Mouse (Mus musculus) small intestine, adult 2 months (tissue): ENCODE results near the gene Mxd3. TPM values are rescaled to one million over a fixed set of nuclear protein-coding genes. Genes with fewer than 3 reads are reported as not detected.

Experiments used
- H3K27ac ChIP-seq: fragments of 200-500 bp; 2 replicates; pipeline ENCODE4 v1.5.1; 2012; ENCODE audit warnings: low read depth, low read length, control low read depth, inconsistent platforms; ENCODE audit not compliant: insufficient read depth
- H3K27me3 ChIP-seq: fragments of 200-500 bp; 2 replicates; pipeline ENCODE4 v1.6.1; 2012; ENCODE audit warnings: mild to moderate bottlenecking, moderate library complexity, low read length, inconsistent platforms; ENCODE audit not compliant: control insufficient read depth, insufficient read depth
- H3K36me3 ChIP-seq: fragments of 200-500 bp; 2 replicates; pipeline ENCODE4 v1.6.1; 2012; ENCODE audit warnings: mild to moderate bottlenecking, low read length, control low read depth, inconsistent platforms; ENCODE audit not compliant: control insufficient read depth, insufficient read depth
- H3K4me1 ChIP-seq: fragments of 200-500 bp; 2 replicates; pipeline ENCODE4 v1.6.1; 2012; ENCODE audit warnings: low read length, inconsistent platforms, mixed read lengths; ENCODE audit not compliant: control insufficient read depth, insufficient read depth, insufficient read length
- H3K4me3 ChIP-seq: fragments of 200-500 bp; 2 replicates; pipeline ENCODE4 v1.5.1; 2012; ENCODE audit warnings: low read depth, mild to moderate bottlenecking, control low read depth, inconsistent platforms, low read length, moderate library complexity
- CTCF ChIP-seq: fragments of 200-500 bp; IDR thresholded peaks from 2 replicates; pipeline ENCODE4 v1.5.1; 2012; ENCODE audit warnings: low read depth, mild to moderate bottlenecking, control low read depth, inconsistent platforms, low read length, moderate library complexity, mixed read lengths; ENCODE audit not compliant: insufficient replicate concordance, insufficient read length; ENCODE audit errors: extremely low read depth
- POLR2A ChIP-seq: fragments of 200-500 bp; IDR thresholded peaks from 2 replicates; pipeline ENCODE4 v1.6.1; 2012; ENCODE audit warnings: low read depth, mild to moderate bottlenecking, control low read depth, inconsistent platforms, low read length, moderate library complexity
- WGBS: fragments of 180-500 bp; shearing (Covaris S2); methylation state at CpG from one replicate; pipeline ENCODE4 v1.1.7; 2018; 5-methylcytosine and 5-hydroxymethylcytosine counted together
- polyA plus RNA-seq: library from polyadenylated mRNA; depleted of rRNA; stranded (reverse); fragments of >200 nt; gene quantifications from 2 replicates; pipeline ENCODE4 v1.2.3, GENCODE M21; 2012

The Mxd3 gene
- polyA plus RNA-seq, 1 experiment = 8.5 TPM

DNA sequence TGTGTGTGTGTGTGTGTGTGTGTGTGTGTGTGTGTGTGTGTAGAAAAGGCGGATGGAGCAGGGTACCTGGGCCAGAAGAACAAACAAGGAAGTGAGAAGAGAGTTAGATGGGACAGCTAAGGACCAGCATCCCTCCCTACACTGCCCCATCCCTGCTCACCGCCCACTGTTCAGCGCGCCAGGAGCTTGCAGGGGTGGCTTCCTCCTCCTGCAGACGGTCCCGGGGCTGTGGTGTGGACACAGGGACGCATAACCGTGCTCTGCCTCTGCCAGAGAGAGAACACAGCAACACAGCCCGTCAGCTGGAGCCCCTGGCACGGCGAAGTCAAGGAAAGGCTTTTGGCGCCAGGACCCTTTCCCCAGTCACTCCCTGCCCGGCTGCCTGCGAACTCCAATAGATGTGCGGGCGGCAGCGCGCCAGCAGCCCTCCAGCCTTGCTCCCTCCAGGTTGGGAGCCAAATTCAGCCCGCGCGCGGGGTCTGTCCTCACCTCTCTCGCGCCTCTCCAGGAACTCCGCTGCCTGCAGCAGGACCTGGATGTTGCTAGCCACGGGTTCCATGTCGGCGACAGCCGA, 427 bp downstream of the Mxd3 start:
- no peak overlapping the region for H3K27ac ChIP-seq
- TF ChIP-seq POLR2A = no peak
- no peak for TF ChIP-seq CTCF

DNA sequence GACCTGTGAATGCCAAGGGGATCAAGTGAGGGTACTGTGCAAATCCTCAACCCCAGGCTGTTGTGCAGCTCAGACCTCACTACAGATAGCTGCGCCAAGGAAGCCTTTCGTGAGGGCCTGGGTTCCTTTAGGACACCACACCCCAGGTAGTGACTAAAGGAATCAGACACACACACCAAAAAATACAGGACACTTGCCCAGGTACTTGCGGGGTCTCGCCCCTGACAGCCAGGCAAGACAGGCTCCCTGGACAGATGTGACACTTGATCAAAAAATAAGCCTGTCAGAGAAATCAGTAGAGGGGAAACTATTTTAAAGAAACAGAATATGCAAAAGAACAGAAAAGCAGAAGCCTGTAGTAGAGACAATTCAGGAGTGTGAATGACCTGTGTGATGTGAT, 982 bp downstream of the Mxd3 start:
- peaks cover 22% of the 10 kb centered on the region for H3K36me3 ChIP-seq
- H3K27ac ChIP-seq = no peak overlapping the region
- H3K27me3 ChIP-seq = no peaks in the 10 kb centered on the region
- TF ChIP-seq CTCF (no peak), POLR2A (no peak)
- H3K4me3 ChIP-seq = no peak overlapping the region
- H3K4me1 ChIP-seq = peaks cover 13% of the 10 kb centered on the region
- WGBS = 88% methylated on average over 4 of the region's 4 CpGs

More for the DNA sequence above, 427 bp downstream of the Mxd3 start:
- no peaks in the 10 kb centered on the region for H3K27me3 ChIP-seq
- peaks cover 16% of the 10 kb centered on the region for H3K36me3 ChIP-seq
- 1% methylated on average over 29 of the region's 29 CpGs for WGBS
- H3K4me3 ChIP-seq = peak overlapping the region; percentile 95
- H3K4me1 ChIP-seq = peaks cover 10% of the 10 kb centered on the region

DNA sequence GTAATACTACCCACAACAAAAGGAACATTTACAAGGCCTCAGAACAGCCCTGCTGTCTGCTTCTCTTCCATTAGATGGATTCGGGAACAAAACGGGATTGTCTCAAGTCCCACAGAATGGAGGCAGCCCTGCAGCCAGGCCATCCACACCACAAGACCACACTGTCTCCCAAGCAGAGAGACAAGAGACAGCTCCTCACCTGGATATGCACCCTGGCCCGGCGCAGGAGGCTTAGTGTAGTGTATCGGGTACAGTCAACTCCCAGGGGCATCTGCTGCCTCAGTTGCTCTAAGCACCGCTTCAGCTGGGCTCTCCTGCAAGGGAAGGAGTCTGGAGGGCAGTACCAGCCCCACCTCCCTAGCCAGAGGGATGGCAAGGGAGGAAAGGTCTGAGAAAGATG, 1.5 kb downstream of the Mxd3 start:
- Histone ChIP-seq H3K4me3 (no peak overlapping the region), H3K4me1 (peaks cover 15% of the 10 kb centered on the region), H3K36me3 (peaks cover 27% of the 10 kb centered on the region), H3K27ac (no peak overlapping the region), H3K27me3 (no peaks in the 10 kb centered on the region)
- no peak for TF ChIP-seq POLR2A
- TF ChIP-seq CTCF = no peak
- WGBS = 90% methylated on average over 6 of the region's 6 CpGs

DNA sequence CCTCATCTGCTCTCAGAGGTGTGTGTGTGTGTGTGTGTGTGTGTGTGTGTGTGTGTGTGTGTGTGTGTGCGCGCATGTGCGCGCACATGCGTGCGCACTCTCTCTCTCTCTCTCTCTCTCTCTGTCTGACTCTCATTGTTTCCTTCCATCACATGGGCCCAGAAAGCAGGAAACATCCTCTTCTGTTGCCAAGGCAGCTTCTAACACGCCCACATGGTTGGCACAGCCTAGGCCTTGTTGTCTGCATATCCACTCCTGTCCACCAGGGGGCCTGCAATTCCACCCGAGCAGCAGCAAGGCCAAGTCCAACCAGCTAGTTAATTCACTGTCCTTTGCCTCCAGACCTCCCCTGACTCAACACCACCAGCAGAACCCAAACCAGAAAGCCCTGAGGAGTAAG, 2.0 kb downstream of the Mxd3 start:
- Histone ChIP-seq H3K27me3 (no peaks in the 10 kb centered on the region), H3K4me3 (no peak overlapping the region), H3K27ac (no peak overlapping the region), H3K4me1 (peaks cover 15% of the 10 kb centered on the region), H3K36me3 (peaks cover 29% of the 10 kb centered on the region)
- WGBS = 24% methylated on average over 8 of the region's 8 CpGs
- peak; percentile 88; the same call in 1 of the 2 replicates for TF ChIP-seq CTCF
- TF ChIP-seq POLR2A = no peak

DNA sequence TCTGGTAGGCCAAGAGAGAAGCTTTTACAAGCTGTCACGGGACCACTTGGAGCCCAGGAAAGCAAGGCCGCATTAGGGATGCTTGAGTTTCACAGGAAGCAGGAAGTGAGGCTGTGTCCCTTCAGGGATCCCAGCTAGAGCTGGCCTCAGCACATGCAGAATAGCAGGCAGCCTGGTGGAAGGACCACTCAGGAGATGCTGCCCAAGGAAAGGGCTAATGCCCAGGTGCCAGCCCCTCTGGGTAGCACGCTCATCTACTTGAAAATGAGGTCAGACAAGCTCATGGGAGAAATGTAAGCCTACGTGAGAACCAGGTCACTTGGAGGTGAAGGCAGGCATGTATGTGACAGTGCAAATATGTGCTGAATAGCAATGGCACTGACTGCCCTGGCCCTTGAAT, 2.5 kb downstream of the Mxd3 start:
- WGBS = 62% methylated on average over 4 of the region's 4 CpGs

DNA sequence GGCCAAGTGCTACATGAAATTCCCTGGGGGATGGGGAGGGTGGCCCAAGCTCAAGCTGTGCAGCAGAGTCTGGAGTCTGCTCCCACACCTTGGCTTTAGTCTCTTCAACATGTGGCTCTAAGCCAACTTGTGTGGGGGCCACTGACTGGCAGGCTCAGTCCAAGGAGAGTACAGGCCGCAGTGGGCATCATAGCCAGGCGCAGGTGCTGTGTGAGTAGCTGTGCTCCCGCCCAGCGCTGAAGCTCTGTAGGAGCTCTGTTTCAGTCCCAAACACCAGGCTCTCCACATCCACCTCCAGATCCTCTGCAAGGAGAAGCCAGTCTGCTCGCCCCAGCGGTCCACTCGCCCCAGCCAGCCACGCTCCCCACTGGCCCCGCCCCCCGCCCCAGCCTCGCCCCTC, 4.0 kb downstream of the Mxd3 start:
- no peaks in the 10 kb centered on the region for H3K27me3 ChIP-seq
- H3K27ac ChIP-seq = no peak overlapping the region
- peaks cover 29% of the 10 kb centered on the region for H3K36me3 ChIP-seq
- peaks cover 20% of the 10 kb centered on the region for H3K4me1 ChIP-seq
- TF ChIP-seq CTCF (no peak), POLR2A (no peak)
- no peak overlapping the region for H3K4me3 ChIP-seq
- 84% methylated on average over 11 of the region's 11 CpGs for WGBS

More for the DNA sequence above, 2.5 kb downstream of the Mxd3 start:
- peaks cover 29% of the 10 kb centered on the region for H3K36me3 ChIP-seq
- no peak overlapping the region for H3K27ac ChIP-seq
- H3K4me1 ChIP-seq = peaks cover 15% of the 10 kb centered on the region
- H3K27me3 ChIP-seq = no peaks in the 10 kb centered on the region
- H3K4me3 ChIP-seq = no peak overlapping the region
- TF ChIP-seq CTCF (no peak), POLR2A (no peak)

DNA sequence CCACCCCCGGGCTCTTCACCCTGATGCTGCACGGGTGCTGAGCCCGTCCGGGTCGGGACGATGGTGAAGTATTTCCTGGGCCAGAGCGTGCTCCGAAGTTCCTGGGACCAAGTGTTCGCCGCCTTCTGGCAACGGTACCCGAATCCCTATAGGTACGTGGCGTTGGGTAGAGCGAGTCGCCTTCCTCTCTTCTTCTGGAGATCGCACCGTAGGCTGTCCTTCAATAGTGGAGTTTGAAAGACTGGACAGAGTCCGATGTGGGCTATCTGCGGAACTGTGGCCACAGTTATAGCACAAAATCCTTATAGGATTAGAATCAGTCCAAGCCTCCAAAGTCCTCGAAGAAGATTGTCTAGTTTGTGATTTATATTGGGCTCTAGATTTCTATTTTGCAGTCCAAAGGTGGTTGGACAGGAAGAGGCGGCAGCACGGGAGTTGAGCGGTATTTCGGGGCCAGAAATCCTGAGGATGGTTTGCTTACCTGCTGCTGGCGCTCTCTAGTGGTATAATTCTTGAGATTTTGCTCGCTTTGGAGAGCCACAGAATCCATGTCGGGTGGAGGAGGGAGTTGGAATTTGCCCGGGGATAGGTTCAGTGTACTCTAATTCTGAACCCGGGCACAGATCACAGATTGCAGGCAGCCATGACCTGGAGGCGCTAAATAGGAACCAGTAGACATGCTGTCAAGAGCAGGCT, 7.3 kb downstream of the Mxd3 start:
- WGBS = under 1% methylated on average over 31 of the region's 31 CpGs
- Histone ChIP-seq H3K27ac (peak overlapping the region; percentile 87), H3K4me1 (peaks cover 19% of the 10 kb centered on the region), H3K27me3 (no peaks in the 10 kb centered on the region), H3K4me3 (peak overlapping the region; percentile 71), H3K36me3 (peaks cover 44% of the 10 kb centered on the region)
- TF ChIP-seq CTCF = peak; percentile 44; the same call in 1 of the 2 replicates
- TF ChIP-seq POLR2A = no peak
